Mouse (Mus musculus): ENCODE results near the gene Usp42.

- no peak for TF ChIP-seq POLR2A (IDR thresholded peaks at IDR 0.05; ENCODE audit: low read depth, low read length)
- TF ChIP-seq CTCF (IDR thresholded peaks at IDR 0.05; ENCODE audit: extremely low read depth, insufficient read depth, insufficient read length, insufficient replicate concordance): no peak
Measured at GRCm38 (mm10) chr5:143730915-143731314, 1.2 kb downstream of the Usp42 start.

All from spleen, adult 2 months (tissue).